Mouse (Mus musculus) heart, postnatal 10 days (tissue): ENCODE measurements around the gene Trappc2l. TPM values are rescaled to one million over a fixed set of nuclear protein-coding genes. Genes with fewer than 3 reads are reported as not detected.

Experiments
- DNase-seq, 2 experiments: peaks; one replicate each; pipeline ENCODE4 v3.0.0; 2021
- intact Hi-C: fragments of 180-260 bp; cut with DNase I; formaldehyde crosslinking; loops from one replicate; pipeline ENCODE4 v1.15.1; 2025
- microRNA-seq, 2 experiments: library from miRNA; unstranded; fragments of <30 nt; microRNA quantifications; one replicate each; pipeline ENCODE4 v1.2.0; 2022
- total RNA-seq, 2 experiments: library from RNA; stranded (reverse); gene quantifications; 2 replicates each; pipeline ENCODE4 v1.2.3; 2021

Gene Trappc2l
- total RNA-seq, 2 experiments from 2014 or later = 54.7 to 57.4 TPM

DNA sequence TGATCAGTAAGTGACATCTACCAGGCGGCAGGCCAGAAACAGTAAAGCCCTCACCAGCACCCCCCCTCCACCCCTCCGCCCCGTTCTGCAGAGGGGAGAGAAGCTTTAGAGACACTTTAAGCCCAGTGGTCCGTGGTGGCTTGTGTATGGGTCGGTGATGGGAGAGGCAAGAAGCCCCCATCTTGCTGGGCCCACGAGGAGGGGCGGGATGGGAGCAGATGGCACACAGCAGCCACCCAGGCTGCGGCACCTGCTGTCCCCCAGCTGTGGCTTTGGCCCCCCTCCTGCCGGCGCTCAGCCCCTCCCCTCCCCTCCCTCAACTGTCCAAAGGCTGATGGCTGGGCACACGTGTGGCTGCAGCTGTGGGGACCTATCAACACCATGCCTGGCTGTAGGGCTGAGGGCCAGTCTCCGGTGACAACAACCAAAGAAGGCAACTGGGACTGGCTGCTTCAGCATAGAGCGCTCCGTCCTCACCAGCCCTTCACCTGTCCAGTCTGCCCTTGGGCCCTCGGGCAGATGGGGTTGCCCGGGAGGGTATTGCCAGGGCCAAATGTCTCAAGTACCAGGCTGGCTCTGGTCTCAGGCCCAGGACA, 40.0 kb downstream of the Trappc2l start:
- intact Hi-C loops = no loop called here

DNA sequence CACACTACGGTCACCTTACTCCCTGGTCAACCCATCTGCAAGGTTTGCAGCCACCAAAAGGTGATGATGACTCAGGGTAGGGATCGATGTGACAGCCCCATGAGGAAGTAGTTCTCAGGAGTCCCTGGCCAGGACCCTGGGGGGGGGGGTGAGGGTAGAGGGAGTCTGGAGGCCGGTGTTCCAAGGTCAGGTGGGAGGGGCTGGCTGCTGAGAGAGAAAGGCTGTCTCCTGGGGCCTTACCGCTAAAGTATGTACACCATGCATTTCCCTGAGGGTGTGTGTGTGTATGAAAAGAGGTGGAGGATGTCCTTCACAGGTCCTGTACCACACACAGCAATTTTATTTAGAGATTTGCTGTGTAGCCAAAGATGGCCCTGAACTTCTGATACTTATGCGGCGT, 41.2 kb downstream of the Trappc2l start:
- intact Hi-C loops = no loop called here
- no peak for DNase-seq

More for the DNA sequence above, 40.0 kb downstream of the Trappc2l start:
- peak; percentile 62 to 72 for DNase-seq

DNA sequence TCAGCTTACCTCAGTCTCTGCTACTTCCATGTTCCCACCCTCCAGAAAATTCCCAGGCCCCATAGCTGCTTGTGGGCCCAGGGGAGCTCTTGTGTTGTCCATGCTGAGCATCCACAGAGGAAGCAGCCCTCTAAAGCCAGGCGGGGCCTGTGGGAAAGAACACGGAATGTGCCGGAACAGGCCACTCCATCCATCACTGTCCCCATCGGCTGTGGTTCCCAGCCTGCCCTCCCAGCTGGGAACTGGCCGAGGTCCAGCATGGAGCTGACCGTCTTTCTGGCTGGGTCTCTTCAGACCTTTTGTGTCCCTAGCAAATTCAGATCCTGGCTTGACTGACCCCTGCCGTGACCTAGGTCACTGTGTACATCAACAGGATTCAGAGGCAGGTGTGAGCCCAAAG, 43.3 kb downstream of the Trappc2l start:
- intact Hi-C loops = no loop called here
- DNase-seq = peak; percentile 60 to 65

DNA sequence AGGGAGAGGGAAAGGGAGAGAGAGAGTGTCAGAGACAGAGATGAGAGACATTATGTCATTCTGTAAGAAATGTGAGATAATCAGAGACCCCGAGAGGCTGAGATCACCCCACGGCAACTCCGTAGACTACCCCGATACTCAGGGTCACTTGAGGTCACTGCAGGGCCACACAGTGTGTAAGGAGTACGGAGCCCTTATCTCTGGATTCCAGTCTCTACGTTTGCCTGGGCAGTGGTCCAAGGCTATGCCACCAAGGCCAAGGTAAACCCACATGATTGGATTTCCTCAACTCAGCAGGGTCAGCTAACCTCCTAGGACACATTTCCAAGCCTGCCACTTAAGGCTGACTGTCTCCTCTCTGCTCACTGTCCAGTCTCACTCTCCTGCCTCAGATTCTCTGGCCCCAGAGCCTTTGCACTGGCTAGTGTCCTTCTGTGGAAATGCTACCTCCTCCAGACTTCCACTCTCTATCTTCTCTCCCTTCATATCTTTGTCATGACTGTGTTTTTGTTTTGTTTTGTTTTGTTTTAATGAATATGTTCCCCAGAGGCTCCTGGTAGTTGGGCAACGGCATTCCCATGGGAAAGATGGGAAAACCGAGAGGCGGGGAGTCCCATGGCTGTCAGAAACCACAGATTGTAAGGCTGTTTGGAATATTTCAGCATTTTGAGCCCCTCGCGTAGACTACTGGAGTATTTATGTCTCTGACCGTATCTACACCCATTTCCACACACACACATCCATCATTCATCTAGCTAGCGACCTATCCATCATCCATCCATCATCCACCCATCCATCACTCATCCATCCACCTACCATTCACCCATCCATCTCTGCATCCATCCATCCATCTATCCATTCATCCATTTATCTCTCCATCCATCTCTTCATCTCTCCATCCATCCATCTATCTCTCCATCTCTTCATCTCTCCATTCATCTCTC, 44.9 kb downstream of the Trappc2l start:
- intact Hi-C loops = no loop called here
- peak; percentile 82 to 89 for DNase-seq

DNA sequence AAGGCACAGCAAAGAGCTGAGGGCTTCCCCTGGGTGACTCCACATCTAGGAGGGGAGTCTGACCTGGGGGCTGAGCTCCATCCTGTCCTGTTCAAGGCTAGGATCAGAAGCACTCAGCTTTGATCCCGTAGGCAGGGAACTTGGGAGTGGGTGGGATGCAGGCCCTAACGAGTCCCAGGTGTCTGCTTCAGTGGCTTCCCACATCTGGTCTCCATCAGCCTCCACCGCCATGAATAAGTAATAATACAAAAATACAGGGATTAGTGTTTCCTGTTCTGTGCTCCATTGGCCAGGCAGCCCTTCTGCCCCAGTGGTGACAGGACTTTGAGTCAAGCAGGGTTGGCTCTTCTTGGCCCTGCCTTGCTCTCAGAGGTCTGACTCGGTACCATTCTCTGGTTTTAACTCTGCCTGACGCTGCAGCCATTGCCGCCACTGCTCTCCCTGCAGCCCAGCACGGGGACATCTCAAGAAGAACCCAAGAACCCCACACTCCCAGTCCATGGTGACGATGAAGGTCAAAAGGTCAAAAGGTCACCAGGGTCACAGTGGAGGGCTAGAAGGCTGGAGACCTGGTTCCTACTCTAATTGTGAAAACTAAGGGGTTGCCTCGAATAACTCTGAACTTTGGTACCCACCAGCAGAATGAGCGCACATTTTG, 46.8 kb downstream of the Trappc2l start:
- no peak for DNase-seq
- intact Hi-C loops = no loop called here

DNA sequence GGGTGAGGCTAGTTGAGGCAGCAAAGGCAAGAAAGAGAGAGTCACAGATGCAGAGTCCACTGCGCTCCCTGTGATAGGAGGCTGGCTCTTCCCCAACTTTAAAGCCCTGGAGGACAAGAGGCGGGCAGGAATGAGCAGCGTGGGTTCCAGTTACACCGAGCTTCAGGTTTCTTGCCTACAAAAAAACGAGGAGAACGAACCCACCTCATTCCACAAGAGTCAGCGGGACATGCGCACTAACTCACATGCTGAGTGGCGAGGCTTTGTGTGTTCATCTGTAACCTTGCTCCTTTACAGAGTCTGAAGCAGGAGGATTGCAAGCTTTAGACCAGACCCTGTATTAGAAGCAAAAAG, 47.3 kb downstream of the Trappc2l start:
- intact Hi-C loops = no loop called here
- DNase-seq = no peak

DNA sequence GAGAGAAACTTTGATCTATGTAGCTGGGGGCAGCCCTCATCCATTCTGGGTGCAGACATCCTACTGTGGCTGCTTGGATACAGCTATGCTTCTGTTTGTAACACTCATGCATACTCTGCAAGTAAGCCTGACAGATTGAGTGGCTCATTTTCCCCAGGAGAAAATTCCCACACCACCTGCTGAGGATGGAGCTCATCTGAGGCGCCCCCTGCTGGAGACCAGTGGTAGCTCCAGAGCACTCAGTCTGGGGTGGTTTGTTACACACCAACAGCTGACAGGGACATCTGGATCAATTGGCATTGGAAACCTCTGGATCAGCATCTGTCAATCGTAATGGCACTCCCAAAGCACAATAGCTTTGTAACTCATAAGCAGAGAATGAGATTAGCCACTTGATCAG, 48.6 kb downstream of the Trappc2l start:
- intact Hi-C loops = no loop called here

DNA sequence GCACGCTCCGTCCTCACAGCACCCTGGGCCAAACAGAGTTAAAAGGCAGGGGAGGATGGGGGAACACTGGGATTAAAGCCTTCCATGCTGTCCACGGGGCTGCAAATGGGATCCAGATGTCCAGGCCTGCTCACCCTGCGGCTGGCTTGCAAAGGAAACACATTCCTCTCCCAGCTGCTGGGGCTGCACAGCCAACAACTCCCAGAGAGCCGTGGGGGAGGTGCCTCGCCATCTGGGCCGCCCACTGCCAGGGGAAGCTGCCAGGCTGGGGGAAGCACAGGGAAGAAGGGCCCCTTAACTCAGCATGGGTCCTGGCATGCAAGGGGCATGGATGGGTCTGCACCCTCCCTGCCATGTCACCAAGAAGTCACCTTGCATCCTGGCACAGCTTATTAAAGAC, 49.7 kb downstream of the Trappc2l start:
- intact Hi-C loops = no loop called here

More for the DNA sequence above, 48.6 kb downstream of the Trappc2l start:
- DNase-seq = peak in 1 of 2 experiments; percentile 43

DNA sequence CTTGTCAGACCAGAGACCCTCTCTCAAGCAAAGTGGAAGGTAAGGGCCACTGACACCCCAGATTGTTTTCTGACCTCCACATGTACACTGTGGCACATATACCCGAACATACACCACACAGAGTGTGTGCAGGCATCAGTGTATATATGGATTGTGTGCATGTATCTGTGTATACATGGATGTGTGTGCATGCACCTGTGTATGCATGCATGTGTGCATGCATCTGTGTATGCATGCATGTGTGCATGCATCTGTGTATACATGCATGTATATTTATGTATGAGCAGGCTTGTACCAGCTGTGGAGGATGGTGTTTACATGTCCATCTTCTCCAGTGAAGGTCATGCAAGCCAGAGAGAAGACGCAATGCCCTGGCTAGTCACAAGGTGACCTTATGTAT, 50.5 kb downstream of the Trappc2l start:
- intact Hi-C loops = no loop called here
- DNase-seq = no peak

More for the DNA sequence above, 49.7 kb downstream of the Trappc2l start:
- DNase-seq = peak; percentile 86 to 90

DNA sequence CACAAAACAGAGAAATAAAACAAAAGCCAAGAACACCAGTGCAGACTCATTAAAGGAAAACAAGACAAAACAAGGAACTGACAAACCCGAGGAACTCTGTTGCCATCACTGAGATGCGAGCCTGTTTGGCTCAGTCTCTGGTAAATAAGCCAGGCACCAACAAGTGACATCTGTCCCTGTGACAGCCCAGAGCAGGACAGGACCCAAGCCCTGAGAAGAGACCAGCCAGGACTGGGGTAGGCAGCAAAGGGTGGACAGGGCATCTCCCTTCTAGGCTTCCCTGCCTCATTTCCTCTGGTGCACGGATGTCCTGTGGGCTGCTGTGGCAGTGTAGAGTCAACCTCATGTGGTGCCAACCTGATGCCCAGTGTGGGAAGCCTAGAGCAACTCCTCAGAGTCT, 51.7 kb downstream of the Trappc2l start:
- intact Hi-C loops = no loop called here

DNA sequence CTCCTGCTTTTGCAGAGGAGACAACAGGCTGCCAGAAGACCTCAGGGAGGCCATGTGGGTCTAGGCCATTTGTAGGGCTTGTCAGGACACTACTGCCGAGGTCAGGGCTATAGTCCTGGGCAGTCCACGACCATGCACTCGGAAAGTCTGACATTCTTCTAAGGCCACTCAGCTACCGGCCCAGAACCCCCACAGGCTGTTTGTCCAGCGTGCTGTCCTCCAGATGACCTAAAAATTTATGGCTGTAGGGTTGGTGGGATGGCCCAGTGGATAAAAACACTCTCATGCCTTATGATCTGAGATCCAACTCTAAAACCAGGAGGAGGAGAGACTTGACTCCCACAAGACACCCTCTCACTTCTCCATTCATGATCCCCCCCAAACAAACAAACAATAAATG, 52.2 kb downstream of the Trappc2l start:
- intact Hi-C loops = no loop called here
- no peak for DNase-seq

More for the DNA sequence above, 51.7 kb downstream of the Trappc2l start:
- DNase-seq = no peak

DNA sequence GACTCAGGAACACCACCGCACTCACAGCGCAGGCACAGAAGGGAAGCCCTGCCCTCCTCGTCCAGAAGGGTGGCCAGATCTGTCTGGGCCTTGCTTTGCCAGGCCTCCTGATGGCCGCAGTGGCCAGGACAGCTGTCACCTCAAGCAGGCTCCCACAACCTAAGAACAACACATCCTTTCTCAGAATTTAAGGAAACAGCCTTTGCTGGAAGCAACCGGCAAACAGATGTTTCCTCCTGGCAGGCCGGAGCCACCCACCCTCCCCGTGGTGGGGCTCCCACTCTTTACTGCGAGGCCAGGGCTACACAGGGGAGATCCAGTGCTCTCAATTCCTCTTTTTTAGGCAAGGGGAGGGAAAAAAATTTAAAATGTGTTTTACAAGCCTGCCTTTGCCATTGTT, 53.8 kb downstream of the Trappc2l start:
- peak; percentile 85 for DNase-seq
- intact Hi-C loops = no loop called here

DNA sequence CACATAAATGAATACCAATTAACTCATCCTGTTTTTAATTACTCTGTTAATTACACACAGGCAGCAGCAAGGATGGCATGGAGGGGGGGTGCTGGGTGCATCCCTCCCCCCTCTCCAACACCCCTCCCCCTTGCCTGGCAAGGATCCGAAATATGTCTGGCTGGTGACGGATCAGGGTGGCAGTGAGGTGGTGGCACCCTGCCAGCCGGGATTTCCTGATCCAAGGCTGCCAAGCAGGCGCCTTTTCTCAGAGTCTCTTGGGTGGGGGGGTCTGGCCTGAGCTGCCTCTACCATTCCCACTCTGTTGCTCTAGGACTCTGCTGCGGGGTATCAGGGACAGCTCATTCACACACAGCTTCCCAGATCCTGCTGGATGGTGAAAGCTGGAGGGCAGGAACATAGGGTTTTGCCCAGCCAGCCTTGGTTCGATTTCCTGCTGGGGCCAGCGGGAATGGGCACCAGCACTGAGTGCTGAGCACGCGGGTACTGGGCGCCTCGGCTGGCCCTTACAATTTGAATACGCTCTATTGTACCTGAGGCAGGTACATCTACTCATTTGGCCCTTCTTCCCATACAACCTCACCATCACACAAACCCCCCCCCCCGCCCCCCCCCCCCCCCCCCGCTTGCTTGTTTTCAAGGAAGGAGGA, 54.4 kb downstream of the Trappc2l start:
- intact Hi-C loops = no loop called here
- DNase-seq = peak; percentile 80 to 86

Small RNA genes lying within 50 kb of the gene (microRNA-seq; reads per million reads assigned to microRNA genes)
- 0 reads per million in 2 experiments for gene Mir6396

Other genes starting within 250 kb of the Trappc2l start
- gene Zc3h18, start 235.0 kb upstream of the Trappc2l start, total RNA-seq = 10 to 100 TPM; 25.5 to 27.5 TPM
- gene Il17c, start 189.6 kb upstream of the Trappc2l start, total RNA-seq = not detected
- 10 to 100 TPM; 61.8 to 63.9 TPM for gene Cyba, start 178.7 kb upstream of the Trappc2l start, total RNA-seq
- gene Mvd, start 168.2 kb upstream of the Trappc2l start, total RNA-seq = 1 to 10 TPM; 5.4 to 5.7 TPM
- under 1 TPM; 0.52 to 0.53 TPM for gene Snai3, start 150.9 kb upstream of the Trappc2l start, total RNA-seq
- gene Rnf166, start 135.6 kb upstream of the Trappc2l start, total RNA-seq = 10 to 100 TPM; 28.2 to 32.0 TPM
- gene Ctu2, start 135.5 kb upstream of the Trappc2l start, total RNA-seq = 10 to 100 TPM in 1 of 2 experiments, 1 to 10 TPM in 1; 9.6 to 14.1 TPM
- 10 to 100 TPM; 40.3 to 43.3 TPM for gene Piezo1, start 60.3 kb upstream of the Trappc2l start, total RNA-seq
- gene Cdt1, start 43.6 kb upstream of the Trappc2l start, total RNA-seq = 10 to 100 TPM in 1 of 2 experiments, 1 to 10 TPM in 1; 9.7 to 14.0 TPM
- gene Aprt, start 34.7 kb upstream of the Trappc2l start, total RNA-seq = 10 to 100 TPM; 37.9 to 41.8 TPM
- gene Galns, start 177 bp upstream of the Trappc2l start, total RNA-seq = 1 to 10 TPM; 6.6 to 7.1 TPM
- not detected for gene Pabpn1l, start 11.1 kb downstream of the Trappc2l start, total RNA-seq
- 10 to 100 TPM; 22.2 to 24.5 TPM for gene Cbfa2t3, start 87.5 kb downstream of the Trappc2l start, total RNA-seq
- gene Acsf3, start 163.8 kb downstream of the Trappc2l start, total RNA-seq = 10 to 100 TPM; 27.1 to 28.6 TPM
- under 1 TPM in 1 of 2 experiments, not detected in 1; 0.10 TPM for gene Cdh15, start 236.3 kb downstream of the Trappc2l start, total RNA-seq